Mouse (Mus musculus) liver, adult 2 months (tissue): Measurements from ENCODE around the gene Grin2c. TPM values are rescaled to one million over a fixed set of nuclear protein-coding genes. Genes with fewer than 3 reads are reported as not detected.

Experiments
- DNase-seq: peaks from one replicate; pipeline ENCODE4 v3.0.0-alpha.2; 2011; ENCODE audit warnings: low read depth, low spot score; ENCODE audit errors: extremely low read depth
- H3K27ac ChIP-seq: fragments of 200-500 bp; replicated peaks from 2 replicates; pipeline ENCODE4 v1.5.1; 2012; ENCODE audit warnings: low read depth, mild to moderate bottlenecking, control low read depth, inconsistent platforms, low read length; ENCODE audit not compliant: insufficient read depth
- H3K27me3 ChIP-seq: fragments of 200-500 bp; 2 replicates; pipeline ENCODE4 v1.6.1; 2012; ENCODE audit warnings: mild to moderate bottlenecking, moderate library complexity, low read length, inconsistent platforms; ENCODE audit not compliant: control insufficient read depth, insufficient read depth
- H3K36me3 ChIP-seq: fragments of 200-500 bp; 2 replicates; pipeline ENCODE4 v1.6.1; 2012; ENCODE audit warnings: low read length, inconsistent platforms; ENCODE audit not compliant: control insufficient read depth, insufficient read depth
- H3K4me1 ChIP-seq: fragments of 200-500 bp; 2 replicates; pipeline ENCODE4 v1.6.1; 2011; ENCODE audit warnings: low read length; ENCODE audit not compliant: control insufficient read depth, insufficient read depth
- H3K4me3 ChIP-seq: fragments of 200-500 bp; 2 replicates; pipeline ENCODE4 v1.5.1; 2011; ENCODE audit warnings: low read depth, mild to moderate bottlenecking, control low read depth, low read length, moderate library complexity; ENCODE audit not compliant: insufficient read depth
- H3K79me2 ChIP-seq: fragments of 200-500 bp; 2 replicates; pipeline ENCODE4 v1.6.1; 2012; ENCODE audit warnings: inconsistent platforms, mild to moderate bottlenecking, low read length, moderate library complexity; ENCODE audit not compliant: control insufficient read depth, insufficient read depth
- H3K9ac ChIP-seq: fragments of 200-500 bp; 2 replicates; pipeline ENCODE4 v1.6.1; 2012; ENCODE audit warnings: low read depth, mild to moderate bottlenecking, control low read depth, inconsistent platforms, low read length
- CTCF ChIP-seq: fragments of 200-500 bp; IDR thresholded peaks from 2 replicates; pipeline ENCODE4 v1.5.1; 2011; ENCODE audit warnings: low read depth, low read length, control low read depth
- POLR2A ChIP-seq: fragments of 200-500 bp; IDR thresholded peaks from 2 replicates; pipeline ENCODE4 v1.6.1; 2011; ENCODE audit warnings: low read length, control low read depth; ENCODE audit not compliant: insufficient read depth; ENCODE audit errors: extremely low read depth
- whole genome bisulfite sequencing: fragments of 180-500 bp; shearing (Covaris S2); methylation state at CpG from one replicate; pipeline ENCODE4 v1.1.7; 2018; 5-methylcytosine and 5-hydroxymethylcytosine counted together
- polyA plus RNA-seq: library from polyadenylated mRNA; depleted of rRNA; stranded (reverse); fragments of >200 nt; gene quantifications from 2 replicates; pipeline ENCODE4 v1.2.3, GENCODE M21; 2012
- total RNA-seq: library from RNA; depleted of rRNA; stranded (reverse); fragments of >200 nt; gene quantifications from 2 replicates; pipeline ENCODE4 v1.2.3, GENCODE M21; 2014

Grin2c gene
- total and polyA plus RNA-seq, 2 experiments: 0.07 TPM; not detected in 1

DNA sequence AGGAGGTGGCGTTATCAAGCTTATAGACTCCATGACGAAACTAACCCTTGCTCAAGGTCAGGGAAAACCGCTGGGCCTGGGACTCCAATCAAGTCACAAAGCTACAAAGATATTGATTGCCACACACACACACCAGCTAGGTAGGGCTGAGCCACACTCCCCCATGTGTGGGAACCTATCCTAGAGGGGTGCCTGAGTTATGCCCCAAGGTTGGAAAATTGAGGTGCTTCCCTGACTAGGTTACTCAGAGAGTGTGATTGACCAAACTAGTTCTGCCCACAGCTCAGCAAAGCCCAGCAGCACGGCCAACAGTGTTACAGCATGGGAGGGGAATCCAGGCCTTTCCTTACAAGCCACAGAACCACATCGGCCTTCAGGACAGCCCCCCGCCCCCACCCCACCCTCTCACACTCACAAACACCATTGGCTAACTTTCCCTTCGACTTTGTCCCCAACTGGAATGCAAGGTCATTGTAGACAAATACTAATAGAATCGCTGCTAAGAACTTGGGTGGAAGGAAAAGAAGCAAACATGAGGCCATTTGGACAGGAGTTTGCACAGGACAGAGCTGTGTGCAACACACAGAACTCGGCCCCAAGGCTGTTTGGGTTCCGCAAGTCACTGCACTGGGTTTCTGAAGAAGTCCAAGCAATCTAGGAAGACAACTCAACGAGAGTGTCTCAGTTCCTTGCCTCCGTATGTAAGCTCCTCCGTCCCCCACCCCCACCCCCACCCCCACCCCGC, 25.8 kb upstream of the Grin2c start:
- peak overlapping the region; percentile 27 for H3K9ac ChIP-seq
- DNase-seq: peak; percentile 93

GRCm38 (mm10) chr11:115291503-115291902, 24.5 kb upstream of the Grin2c start:
- peak overlapping the region; percentile 90 for H3K27ac ChIP-seq
- no peaks in the 10 kb centered on the region for H3K27me3 ChIP-seq
- peaks cover 24% of the 10 kb centered on the region; the same call in 1 of the 2 replicates for H3K79me2 ChIP-seq
- no peak for DNase-seq
- no peak overlapping the region for H3K4me3 ChIP-seq
- H3K36me3 ChIP-seq: peaks cover 10% of the 10 kb centered on the region; the same call in 1 of the 2 replicates
- 68% methylated on average over 10 of the region's 10 CpGs for WGBS
- TF ChIP-seq CTCF: no peak
- TF ChIP-seq POLR2A: no peak
- H3K4me1 ChIP-seq: peaks cover 30% of the 10 kb centered on the region
- no peak overlapping the region; the same call in 1 of the 2 replicates for H3K9ac ChIP-seq

More for the DNA sequence above, 25.8 kb upstream of the Grin2c start:
- peak overlapping the region; percentile 17; the same call in 1 of the 2 replicates for H3K4me3 ChIP-seq
- H3K36me3 ChIP-seq: peaks cover 9% of the 10 kb centered on the region; the same call in 1 of the 2 replicates
- TF ChIP-seq CTCF (no peak), POLR2A (0 out of 2 replicates have a peak, but pooled peaks have one; percentile 13)
- 21% methylated on average over 14 of the region's 14 CpGs for WGBS
- H3K27me3 ChIP-seq: no peaks in the 10 kb centered on the region
- peaks cover 30% of the 10 kb centered on the region for H3K4me1 ChIP-seq
- peaks cover 24% of the 10 kb centered on the region; the same call in 1 of the 2 replicates for H3K79me2 ChIP-seq
- peak overlapping the region; percentile 96 for H3K27ac ChIP-seq

- TF ChIP-seq POLR2A (no peak), CTCF (no peak)
- Histone ChIP-seq H3K4me3 (no peak overlapping the region), H3K36me3 (peaks cover 10% of the 10 kb centered on the region; the same call in 1 of the 2 replicates), H3K9ac (no peak overlapping the region), H3K27me3 (no peaks in the 10 kb centered on the region), H3K4me1 (peaks cover 30% of the 10 kb centered on the region), H3K79me2 (peaks cover 24% of the 10 kb centered on the region; the same call in 1 of the 2 replicates), H3K27ac (peak overlapping the region; percentile 45)
- DNase-seq: peak; percentile 83
- 24% methylated on average over 6 of the region's 6 CpGs for WGBS
Measured at GRCm38 (mm10) chr11:115290919-115291318, 23.9 kb upstream of the Grin2c start.

DNA sequence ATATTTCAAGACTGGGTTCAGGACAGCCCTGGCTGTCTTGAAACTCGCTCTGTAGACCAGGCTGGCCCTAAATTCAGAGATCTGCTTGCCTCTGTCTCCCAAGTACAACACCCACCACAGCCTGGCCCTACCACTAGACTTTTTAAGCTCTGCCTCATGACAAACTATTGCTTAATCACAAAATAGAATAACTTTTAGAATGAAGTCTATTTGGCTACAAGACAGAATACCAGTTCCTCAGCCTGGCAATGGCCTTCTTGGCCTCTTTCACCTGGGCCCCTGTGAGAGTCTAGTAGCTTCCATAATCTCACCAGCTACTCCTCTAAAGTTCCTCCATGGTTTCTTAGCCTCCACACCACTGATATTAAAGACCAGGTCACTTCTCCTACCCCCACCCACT, 23.3 kb upstream of the Grin2c start:
- peak; percentile 56 for DNase-seq
- no peak overlapping the region for H3K4me3 ChIP-seq
- peaks cover 20% of the 10 kb centered on the region; the same call in 1 of the 2 replicates for H3K79me2 ChIP-seq
- no peak overlapping the region for H3K9ac ChIP-seq
- peaks cover 26% of the 10 kb centered on the region for H3K4me1 ChIP-seq
- no peaks in the 10 kb centered on the region for H3K27me3 ChIP-seq
- peaks cover 12% of the 10 kb centered on the region; the same call in 1 of the 2 replicates for H3K36me3 ChIP-seq
- H3K27ac ChIP-seq: peak overlapping the region; percentile 45
- TF ChIP-seq POLR2A: no peak
- TF ChIP-seq CTCF: no peak
- 78% methylated on average over 1 of the region's 1 CpGs for WGBS

GRCm38 (mm10) chr11:115289885-115290284, 22.8 kb upstream of the Grin2c start:
- WGBS: 69% methylated on average over 8 of the region's 8 CpGs
- Histone ChIP-seq H3K79me2 (peaks cover 20% of the 10 kb centered on the region; the same call in 1 of the 2 replicates), H3K36me3 (peaks cover 12% of the 10 kb centered on the region; the same call in 1 of the 2 replicates), H3K9ac (no peak overlapping the region), H3K4me1 (peaks cover 26% of the 10 kb centered on the region), H3K27ac (no peak overlapping the region), H3K27me3 (no peaks in the 10 kb centered on the region), H3K4me3 (no peak overlapping the region)
- DNase-seq: no peak
- TF ChIP-seq CTCF: no peak
- TF ChIP-seq POLR2A: no peak

DNA sequence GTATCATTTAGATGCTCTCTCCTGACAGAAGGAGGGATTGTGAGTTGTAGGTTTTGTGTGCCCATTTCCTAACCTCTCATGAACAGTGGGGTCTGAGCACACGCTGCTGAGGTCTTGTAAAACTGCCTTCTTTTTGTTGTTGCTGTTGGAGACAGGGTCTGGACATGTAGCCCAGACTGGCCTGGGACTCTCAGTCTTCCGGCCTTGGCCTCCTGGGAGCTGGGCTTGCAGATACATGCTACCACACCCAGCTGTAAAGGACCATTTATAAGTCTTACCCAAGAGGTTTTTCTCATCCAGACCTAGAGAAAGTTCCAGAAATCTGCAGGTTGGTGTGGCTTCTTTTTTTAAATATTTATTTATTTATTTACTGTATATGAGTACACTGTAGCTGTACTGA, 21.3 kb upstream of the Grin2c start:
- no peaks in the 10 kb centered on the region for H3K27me3 ChIP-seq
- H3K4me1 ChIP-seq: peaks cover 19% of the 10 kb centered on the region
- WGBS: 95% methylated on average over 2 of the region's 2 CpGs
- no peak overlapping the region for H3K4me3 ChIP-seq
- no peak for DNase-seq
- no peak overlapping the region for H3K27ac ChIP-seq
- H3K79me2 ChIP-seq: peaks cover 16% of the 10 kb centered on the region; the same call in 1 of the 2 replicates
- H3K36me3 ChIP-seq: peaks cover 19% of the 10 kb centered on the region; the same call in 1 of the 2 replicates
- H3K9ac ChIP-seq: no peak overlapping the region
- TF ChIP-seq POLR2A (no peak), CTCF (no peak)
